In the genomic region with DNA sequence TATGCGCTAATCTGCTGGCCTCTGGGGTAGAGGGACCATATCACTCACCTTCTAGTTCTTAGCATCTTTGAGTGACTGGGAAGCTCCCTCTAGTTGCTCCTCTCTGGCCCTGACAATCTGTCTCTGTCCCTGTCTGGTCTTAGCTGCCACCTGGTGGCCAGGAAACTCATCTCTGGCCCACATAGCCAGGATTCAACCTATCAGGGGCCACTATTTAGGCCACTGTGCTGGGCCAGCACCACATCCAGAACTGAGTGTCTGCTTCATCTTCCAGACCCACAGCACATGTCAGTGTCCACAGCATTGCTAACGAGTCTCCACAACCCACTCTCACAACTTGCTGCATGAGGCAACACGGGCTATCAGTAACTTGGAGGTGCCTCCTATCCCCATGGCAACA, we compare ENCODE assay signal across 13 mouse cellular contexts. TPM values are rescaled to one million over a fixed set of nuclear protein-coding genes. Genes with fewer than 3 reads are reported as not detected.
DNase-seq lines count a peak whose midpoint lies in the region.
"Had no signal": no experiment of that assay in that cellular context is flagged by ENCODE, and none has a peak within 500 bp of the region (broad histone marks: within the 10 kb centered on the region; RNA-seq: fewer than 3 reads in every experiment).

No protein-coding gene starts in this region.

- DNase-seq in adrenal gland, postnatal 14 days = peak; percentile 51
- no peak for DNase-seq in adrenal gland, adult 2 months
- DNase-seq in left cerebral cortex, postnatal 4 days = peak; percentile 13
- DNase-seq in left cerebral cortex, postnatal 36 days (ENCODE audit: low spot score in 2 of 2) = no peak
- peak; percentile 42 for DNase-seq in ES-CJ7 (ENCODE audit: low read depth, low spot score)
- peak; percentile 19 to 20 for DNase-seq in cerebellum, postnatal 36 days
- DNase-seq in adrenal gland, adult 8-10 months = no peak
- DNase-seq in adrenal gland, postnatal 4 days (ENCODE audit: low spot score in 2 of 2) = no peak
- DNase-seq: heart, postnatal 36 days had no signal

- intact Hi-C loops in left cerebral cortex, postnatal 4 days (cut with DNase I) = loop anchor here (10.0 kb wide), 2 partner anchors 73 to 133 kb away; no protein-coding TSS in a partner anchor
- intact Hi-C loops in left cerebral cortex, postnatal 36 days (cut with DNase I) = no loop called here

RNA-seq across cellular contexts. Expression of gene Icam2, which starts 9.8 kb away (rescaled TPM):
- total RNA-seq in adrenal gland, postnatal 14 days (2021) = 24.6 and 27.6 TPM in 2 replicates
- total RNA-seq in adrenal gland, adult 2 months (2021) = 10 to 100 TPM; 11.9 to 16.2 TPM
- 25.0 and 29.8 TPM in 2 replicates for polyA plus RNA-seq in adrenal gland, adult 2 months (2012; rRNA removed)
- 1 to 10 TPM; 4.4 to 6.2 TPM for total RNA-seq in left cerebral cortex, postnatal 4 days (2021)
- total RNA-seq in left cerebral cortex, postnatal 36 days (2021) = 1 to 10 TPM; 3.1 to 4.1 TPM
- total RNA-seq in adrenal gland, adult 8-10 months (2022) = 10 to 100 TPM; 10.0 to 15.8 (median 13.6) TPM
- 10 to 100 TPM; 21.8 to 24.3 TPM for total RNA-seq in adrenal gland, postnatal 4 days (2021)
- polyA plus RNA-seq: C2C12 had no signal

RNA-seq across cellular contexts. Expression of gene Prr29, which starts 32.4 kb away (rescaled TPM):
- not detected in 2 replicates for total RNA-seq in adrenal gland, postnatal 14 days (2021)
- total RNA-seq in adrenal gland, adult 2 months (2021) = not detected
- polyA plus RNA-seq in adrenal gland, adult 2 months (2012; rRNA removed) = not detected in 2 replicates
- not detected for total RNA-seq in left cerebral cortex, postnatal 4 days (2021)
- not detected for total RNA-seq in left cerebral cortex, postnatal 36 days (2021)
- under 1 TPM in 1 of 4 experiments, not detected in 3; 0.65 TPM for total RNA-seq in adrenal gland, adult 8-10 months (2022)
- total RNA-seq in adrenal gland, postnatal 4 days (2021) = not detected
- total RNA-seq: left cerebral cortex, postnatal 14 days had no signal
- polyA plus RNA-seq: C2C12; forebrain, embryonic 14.5 days; midbrain, embryonic 11.5 days had no signal

RNA-seq across cellular contexts. Expression of gene Scn4a, which starts 44.6 kb away (rescaled TPM):
- total RNA-seq in adrenal gland, postnatal 14 days (2021) = 0.44 and 0.49 TPM in 2 replicates
- under 1 TPM; 0.07 to 0.09 TPM for total RNA-seq in adrenal gland, adult 2 months (2021)
- 0.01 and 0.15 TPM in 2 replicates for polyA plus RNA-seq in adrenal gland, adult 2 months (2012; rRNA removed)
- total RNA-seq in left cerebral cortex, postnatal 4 days (2021) = not detected
- not detected for total RNA-seq in left cerebral cortex, postnatal 36 days (2021)
- under 1 TPM in 3 of 4 experiments, not detected in 1; 0.06 to 0.43 (median 0.07) TPM for total RNA-seq in adrenal gland, adult 8-10 months (2022)
- total RNA-seq in adrenal gland, postnatal 4 days (2021) = 1 to 10 TPM; 1.0 to 3.0 TPM
- polyA plus RNA-seq: forebrain, embryonic 14.5 days; midbrain, embryonic 11.5 days had no signal

Comparison
In these comparisons a context has a peak if more than half of its experiments do, and no peak if none do; other contexts are left out.
1. DNase-seq: peak in adrenal gland, postnatal 14 days (single experiment), left cerebral cortex, postnatal 4 days (single experiment), ES-CJ7 (single experiment) and cerebellum, postnatal 36 days (2 of 2); none in adrenal gland, adult 2 months (single experiment), left cerebral cortex, postnatal 36 days (0 of 2), adrenal gland, adult 8-10 months (single experiment) and adrenal gland, postnatal 4 days (0 of 2).